25 mouse cellular contexts compared by ENCODE assay signal in the genomic region with DNA sequence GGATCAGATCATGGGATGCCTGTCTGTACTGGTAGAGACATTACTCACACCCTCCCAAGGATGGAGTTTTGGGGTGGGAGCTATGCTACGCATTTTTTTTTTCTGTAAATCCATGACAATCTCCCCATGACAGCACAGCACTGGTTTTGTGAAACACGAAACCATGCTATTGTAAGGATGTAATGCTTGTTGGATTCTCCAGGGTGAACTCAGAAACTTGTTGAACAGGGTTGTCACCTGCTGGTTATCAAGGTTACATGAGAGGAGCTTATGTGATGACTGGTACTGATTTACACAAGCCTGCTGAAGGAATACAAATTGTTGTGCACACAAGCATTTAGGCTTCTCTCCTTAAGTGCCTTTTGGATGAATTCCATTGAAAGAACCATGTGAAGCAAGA.
"Had no signal": no experiment of that assay in that cellular context is flagged by ENCODE, and none has a peak within 500 bp of the region (broad histone marks: within the 10 kb centered on the region; RNA-seq: fewer than 3 reads in every experiment).

No protein-coding gene starts in this region.

- H3K27me3 ChIP-seq: heart, embryonic 13.5 days; heart, embryonic 15.5 days; hindbrain, embryonic 13.5 days; hindbrain, embryonic 15.5 days; limb, embryonic 13.5 days; limb, embryonic 15.5 days; liver, embryonic 12.5 days had no signal

- H3K27ac ChIP-seq: gastrocnemius, adult 2 months; heart, embryonic 10.5 days; heart, embryonic 13.5 days; heart, embryonic 15.5 days; hindbrain, embryonic 13.5 days; hindbrain, embryonic 15.5 days; hindbrain, postnatal 0 days; limb, embryonic 13.5 days; limb, embryonic 15.5 days; liver, embryonic 12.5 days; liver, embryonic 14.5 days had no signal

- H3K4me1 ChIP-seq: heart, embryonic 15.5 days; liver, embryonic 12.5 days had no signal

- DNase-seq: gastrocnemius, adult 2 months; gastrocnemius, postnatal 10 days; gastrocnemius, postnatal 25 days; heart, adult 18-20 months; heart, postnatal 14 days; heart, postnatal 36 days; kidney, adult 18-20 months; kidney, adult 9 months; kidney, postnatal 10 days; kidney, postnatal 25 days; kidney, postnatal 4 days; layer of hippocampus, adult 9-11 months; layer of hippocampus, postnatal 36 days; left cerebral cortex, postnatal 4 days had no signal

- ATAC-seq: hindbrain, postnatal 0 days; intestine, embryonic 16.5 days; liver, embryonic 12.5 days had no signal

- H3K4me3 ChIP-seq: gastrocnemius, adult 2 months; heart, embryonic 10.5 days; heart, embryonic 13.5 days; heart, embryonic 15.5 days; hindbrain, embryonic 13.5 days; hindbrain, embryonic 15.5 days; limb, embryonic 13.5 days; limb, embryonic 15.5 days; liver, embryonic 12.5 days had no signal

- H3K9me3 ChIP-seq: heart, embryonic 10.5 days; heart, embryonic 13.5 days; heart, embryonic 15.5 days; hindbrain, embryonic 13.5 days; hindbrain, embryonic 15.5 days; limb, embryonic 13.5 days; limb, embryonic 15.5 days; liver, embryonic 12.5 days had no signal

- H3K36me3 ChIP-seq: heart, embryonic 10.5 days; heart, embryonic 13.5 days; heart, embryonic 15.5 days; hindbrain, embryonic 13.5 days; hindbrain, embryonic 15.5 days; limb, embryonic 13.5 days; limb, embryonic 15.5 days; liver, embryonic 12.5 days had no signal

- H3K4me2 ChIP-seq: heart, embryonic 13.5 days; heart, embryonic 15.5 days; hindbrain, embryonic 13.5 days; hindbrain, embryonic 15.5 days; limb, embryonic 13.5 days; limb, embryonic 15.5 days; liver, embryonic 12.5 days had no signal

- H3K9ac ChIP-seq: heart, embryonic 13.5 days; heart, embryonic 15.5 days; hindbrain, embryonic 13.5 days; hindbrain, embryonic 15.5 days; limb, embryonic 13.5 days; limb, embryonic 15.5 days; liver, embryonic 12.5 days; liver, embryonic 14.5 days had no signal
